Mouse (Mus musculus) midbrain, embryonic 15.5 days (tissue): Measurements from ENCODE around the gene Cul1. TPM values are rescaled to one million over a fixed set of nuclear protein-coding genes. Genes with fewer than 3 reads are reported as not detected.

Experiments used
- ATAC-seq: fragments of 200-750 bp; cut with Nextera tagmentation; replicated peaks from 2 replicates; pipeline ENCODE4 v1.8.0; 2017; ENCODE audit warnings: moderate TSS enrichment
- H3K27ac ChIP-seq: fragments of 300-500 bp; sonication (generic); 2 replicates; pipeline ENCODE4 v1.5.1; 2015; ENCODE audit warnings: mild to moderate bottlenecking, inconsistent platforms
- H3K27me3 ChIP-seq: fragments of 300-500 bp; sonication (generic); replicated peaks from 2 replicates; pipeline ENCODE4 v1.6.1; 2015; ENCODE audit warnings: inconsistent platforms
- H3K36me3 ChIP-seq: fragments of 300-500 bp; sonication (generic); replicated peaks from 2 replicates; pipeline ENCODE4 v1.6.1; 2015; ENCODE audit warnings: inconsistent platforms
- H3K4me1 ChIP-seq: fragments of 300-500 bp; sonication (generic); 2 replicates; pipeline ENCODE4 v1.6.1; 2015; ENCODE audit warnings: inconsistent platforms
- H3K4me2 ChIP-seq: fragments of 300-500 bp; sonication (generic); 2 replicates; pipeline ENCODE4 v1.6.1; 2015; ENCODE audit warnings: inconsistent platforms, mild to moderate bottlenecking, moderate library complexity
- H3K4me3 ChIP-seq: fragments of 300-500 bp; sonication (generic); 2 replicates; pipeline ENCODE4 v1.5.1; 2015; ENCODE audit warnings: mild to moderate bottlenecking, inconsistent platforms
- H3K9ac ChIP-seq: fragments of 300-500 bp; sonication (generic); 2 replicates; pipeline ENCODE4 v1.6.1; 2015; ENCODE audit warnings: mild to moderate bottlenecking, inconsistent platforms
- H3K9me3 ChIP-seq: fragments of 300-500 bp; sonication (generic); 2 replicates; pipeline ENCODE4 v1.6.1; 2016; ENCODE audit warnings: inconsistent platforms
- WGBS: fragments of 180-500 bp; shearing (Covaris S2); methylation state at CpG from one replicate; pipeline ENCODE4 v1.1.7; 2015; ENCODE audit warnings: mixed read lengths; 5-methylcytosine and 5-hydroxymethylcytosine counted together
- polyA plus RNA-seq: library from polyadenylated mRNA; unstranded; fragments of >200 nt; fragmentation: Nextera tagmentation; extraction: Ambion mirVana; gene quantifications from 2 replicates; pipeline ENCODE4 v1.2.1, GENCODE M21; 2015

Gene Cul1
- polyA plus RNA-seq, 1 experiment from 2014 or later: 126 TPM

- ATAC-seq: no peak
- peaks cover 16% of the 10 kb centered on the region; the same call in 1 of the 2 replicates for H3K36me3 ChIP-seq
- 83% methylated on average over 1 of the region's 1 CpGs for WGBS
These were observed 112.3 kb downstream of the Cul1 start for GRCm38 (mm10) chr6:47565326-47566035.

GRCm38 (mm10) chr6:47572887-47573286 lies 119.7 kb downstream of the Cul1 start:
- no peak for ATAC-seq
- 97% methylated on average over 2 of the region's 2 CpGs for WGBS
- no peaks in the 10 kb centered on the region for H3K27me3 ChIP-seq

More at GRCm38 (mm10) chr6:47565326-47566035, 112.3 kb downstream of the Cul1 start:
- H3K4me1 ChIP-seq: no peaks in the 10 kb centered on the region
- H3K4me2 ChIP-seq: no peak overlapping the region
- H3K27me3 ChIP-seq: no peaks in the 10 kb centered on the region
- H3K4me3 ChIP-seq: no peak overlapping the region
- no peak overlapping the region for H3K27ac ChIP-seq
- H3K9ac ChIP-seq: no peak overlapping the region
- H3K9me3 ChIP-seq: no peaks in the 10 kb centered on the region

More at GRCm38 (mm10) chr6:47572887-47573286, 119.7 kb downstream of the Cul1 start:
- Histone ChIP-seq H3K9me3 (no peaks in the 10 kb centered on the region), H3K27ac (no peak overlapping the region), H3K4me2 (no peak overlapping the region), H3K4me3 (no peak overlapping the region), H3K36me3 (peaks cover 20% of the 10 kb centered on the region; the same call in 1 of the 2 replicates), H3K9ac (no peak overlapping the region), H3K4me1 (no peaks in the 10 kb centered on the region)

Other genes starting within 250 kb of the Cul1 start
- gene Ezh2, start 141.9 kb downstream of the Cul1 start, polyA plus RNA-seq: 69.0 and 78.7 TPM in 2 replicates